Mouse (Mus musculus) small intestine, adult 2 months (tissue): ENCODE results near the gene Glipr1.

Source experiments
- CTCF ChIP-seq: fragments of 200-500 bp; IDR thresholded peaks from 2 replicates; pipeline ENCODE4 v1.5.1; 2012; ENCODE audit warnings: low read depth, mild to moderate bottlenecking, control low read depth, inconsistent platforms, low read length, moderate library complexity, mixed read lengths; ENCODE audit not compliant: insufficient replicate concordance, insufficient read length; ENCODE audit errors: extremely low read depth
- POLR2A ChIP-seq: fragments of 200-500 bp; IDR thresholded peaks from 2 replicates; pipeline ENCODE4 v1.6.1; 2012; ENCODE audit warnings: low read depth, mild to moderate bottlenecking, control low read depth, inconsistent platforms, low read length, moderate library complexity

DNA sequence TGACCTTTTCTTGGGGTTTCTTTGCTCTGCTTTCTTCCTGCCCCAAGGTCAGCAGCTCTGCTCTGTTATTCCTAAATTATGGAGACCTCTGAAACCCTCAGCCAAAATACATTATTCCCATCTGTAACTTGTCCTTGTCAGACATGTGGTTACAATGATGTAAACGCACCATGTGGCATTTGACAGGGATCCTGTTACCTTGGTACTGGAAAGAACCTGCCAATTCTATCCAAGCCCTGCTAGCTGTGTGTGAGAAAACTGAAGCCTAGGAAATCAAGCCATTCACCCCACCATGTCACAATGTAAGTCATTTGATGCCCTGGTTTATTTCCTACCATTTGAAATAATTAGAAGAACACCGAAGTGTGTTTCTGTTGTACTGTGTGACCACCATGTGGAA, 46.6 kb downstream of the Glipr1 start:
- TF ChIP-seq CTCF (no peak), POLR2A (no peak)
